Mouse (Mus musculus) heart, adult 2 months (tissue): ENCODE data around the gene Ifi206.

Experiments
- CTCF ChIP-seq: fragments of 200-600 bp; IDR thresholded peaks from 2 replicates; pipeline ENCODE4 v1.8.1; 2022; ENCODE audit warnings: antibody characterized with exemption, mild to moderate bottlenecking, moderate library complexity
- EP300 ChIP-seq: fragments of 200-500 bp; IDR thresholded peaks from 2 replicates; pipeline ENCODE4 v1.6.1; 2011; ENCODE audit warnings: low read depth, low read length, control low read depth; ENCODE audit not compliant: insufficient read depth

DNA sequence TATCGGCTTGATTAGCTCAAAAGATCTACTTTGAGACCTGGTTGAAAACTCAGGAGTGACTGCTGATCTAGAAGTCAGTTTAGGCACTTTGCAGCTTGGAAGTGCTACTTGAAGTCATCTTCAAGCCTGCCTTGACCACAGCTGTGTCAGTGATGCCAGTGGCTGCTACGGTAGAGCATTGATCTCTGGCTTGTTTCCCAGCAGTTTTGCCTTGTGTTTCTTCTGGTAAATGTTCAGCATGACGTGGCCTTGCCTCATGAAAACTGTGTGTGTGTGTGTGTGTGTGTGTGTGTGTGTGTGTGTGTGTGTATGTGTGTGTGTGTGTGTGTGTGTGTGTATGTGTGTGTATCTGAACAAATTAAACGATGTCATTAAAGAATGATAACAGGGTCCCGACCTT lies 34.1 kb downstream of the Ifi206 start:
- TF ChIP-seq CTCF, result no peak
- TF ChIP-seq EP300, result no peak
